Mouse (Mus musculus) CD4-positive, CD25-positive, alpha-beta regulatory T cell, adult 2 months (primary cell): ENCODE data around the gene Dusp23.

ENCODE experiments used
- DNase-seq: peaks from one replicate; pipeline ENCODE4 v3.0.0-alpha.2; 2012; ENCODE audit warnings: low read depth, low spot score

Dusp23 gene

DNA sequence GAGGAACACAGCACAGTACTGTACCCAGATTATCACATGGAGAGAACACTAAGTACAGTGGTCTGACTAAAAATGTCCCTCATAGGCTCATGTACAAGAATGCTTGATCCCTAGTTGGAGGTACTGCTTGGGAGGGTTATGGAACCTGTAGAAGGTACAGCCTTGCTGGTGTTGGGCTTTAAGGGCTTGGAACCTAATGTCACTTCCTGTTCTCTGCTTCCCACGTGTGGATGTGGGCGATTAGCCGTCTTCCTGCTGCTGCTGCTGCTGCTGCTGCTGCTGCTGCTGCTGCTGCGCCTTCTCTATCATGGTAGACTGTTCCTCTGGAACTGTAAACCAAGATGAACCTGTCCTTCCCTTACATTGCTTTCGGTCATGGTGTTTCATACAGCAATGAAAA lies 9.2 kb downstream of the Dusp23 start:
- DNase-seq = peak; percentile 33

- DNase-seq = peak; percentile 78
Observed at GRCm38 (mm10) chr1:172619235-172619634, 13.5 kb downstream of the Dusp23 start.

- DNase-seq = no peak
Observed at GRCm38 (mm10) chr1:172618141-172618540, 14.6 kb downstream of the Dusp23 start.

DNA sequence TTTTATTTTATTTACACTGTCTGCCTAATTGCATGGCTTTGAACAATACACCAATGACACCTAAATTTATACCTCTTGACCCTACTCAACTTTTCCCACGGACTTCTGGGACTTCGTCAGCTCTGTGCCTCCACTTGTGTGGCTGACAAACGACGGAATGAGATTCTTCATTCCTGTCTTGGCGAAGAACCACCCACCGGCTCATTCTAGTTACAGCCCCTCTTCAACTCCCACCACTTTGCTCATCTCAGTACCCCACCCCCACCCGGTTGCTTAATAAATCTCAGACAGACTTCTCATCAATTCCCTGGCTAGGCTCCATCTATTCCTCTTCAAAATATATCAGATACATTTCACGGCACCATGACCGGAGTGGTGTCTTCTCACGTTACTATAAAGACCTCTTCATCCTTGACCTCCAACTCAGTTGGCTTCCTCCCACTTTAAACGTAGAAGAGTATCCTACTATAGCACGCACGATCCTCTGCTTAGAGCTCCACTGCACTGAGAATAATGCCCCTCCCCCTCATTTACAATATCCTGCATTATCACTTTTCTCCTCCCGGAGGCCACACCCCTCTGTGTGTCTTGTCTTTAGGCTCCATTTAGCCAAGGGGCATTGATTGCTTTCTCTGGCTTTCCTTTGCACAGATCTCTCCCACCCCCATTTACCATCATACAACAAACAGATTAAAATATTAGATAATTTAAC lies 15.2 kb downstream of the Dusp23 start:
- DNase-seq = no peak

DNA sequence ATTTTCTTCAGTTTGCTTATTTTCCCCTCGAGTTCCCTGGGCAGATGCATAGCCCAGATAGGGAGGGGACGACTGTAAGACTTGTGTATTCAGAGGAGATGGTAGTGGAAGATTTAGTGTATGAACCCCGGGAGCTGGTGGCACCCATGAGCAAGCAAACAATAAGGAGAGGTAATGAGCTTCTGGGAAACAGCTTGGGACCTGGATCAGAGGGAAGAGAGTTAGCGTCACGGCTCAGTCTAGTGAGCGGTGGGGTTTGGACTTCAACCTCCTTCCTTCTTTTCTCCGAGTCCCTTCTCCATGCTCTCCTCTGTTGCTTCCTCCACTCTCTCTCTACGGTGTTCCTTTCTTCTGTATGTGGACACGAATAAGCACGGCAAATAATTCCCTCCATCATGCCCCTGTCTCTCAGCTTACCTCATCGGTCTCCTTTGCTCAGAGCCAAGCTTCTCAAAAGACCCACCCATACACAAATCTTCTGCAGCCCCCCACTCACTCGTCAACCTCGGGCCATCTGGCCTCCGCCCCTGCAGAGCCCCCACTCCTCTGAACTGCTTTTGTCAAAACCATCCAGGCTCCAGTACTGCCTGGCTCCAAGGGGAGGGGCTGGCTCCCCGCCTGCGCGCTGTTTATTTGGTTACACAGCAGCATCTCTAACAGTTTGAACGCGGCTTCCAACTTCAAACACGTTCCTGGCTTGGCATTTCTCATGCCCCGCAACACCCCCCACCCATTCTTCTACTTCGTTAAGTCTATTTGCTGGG lies 16.0 kb downstream of the Dusp23 start:
- DNase-seq = no peak

DNA sequence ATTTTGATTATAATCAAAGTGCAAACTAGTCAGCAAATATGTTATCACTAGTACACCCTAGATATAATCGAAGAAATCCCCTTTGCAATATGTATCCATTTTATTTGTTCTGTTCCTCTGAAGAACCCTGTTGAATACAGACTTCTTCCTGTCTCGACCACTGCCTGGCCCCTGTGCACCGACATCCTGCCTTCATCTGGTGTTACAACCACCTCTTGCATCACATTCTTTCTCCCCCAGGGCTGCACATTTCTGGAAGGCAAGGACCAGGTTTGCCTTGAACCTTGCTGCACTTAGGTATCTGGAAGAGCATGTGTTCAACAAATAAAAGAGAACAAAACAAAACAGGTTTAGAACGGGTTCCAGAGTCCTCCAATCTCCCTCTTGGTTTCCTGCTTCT lies 17.4 kb downstream of the Dusp23 start:
- DNase-seq = no peak

- no peak for DNase-seq
Observed at GRCm38 (mm10) chr1:172614654-172615053, 18.1 kb downstream of the Dusp23 start.

GRCm38 (mm10) chr1:172612745-172613144 lies 20.0 kb downstream of the Dusp23 start:
- DNase-seq = peak; percentile 37

GRCm38 (mm10) chr1:172611304-172611703 lies 21.5 kb downstream of the Dusp23 start:
- no peak for DNase-seq

GRCm38 (mm10) chr1:172602326-172602725 lies 30.4 kb downstream of the Dusp23 start, which contains the start of gene Fcrl6:
Gene Fcrl6 (minus strand): TSS chr1:172602551.
- no peak for DNase-seq

DNA sequence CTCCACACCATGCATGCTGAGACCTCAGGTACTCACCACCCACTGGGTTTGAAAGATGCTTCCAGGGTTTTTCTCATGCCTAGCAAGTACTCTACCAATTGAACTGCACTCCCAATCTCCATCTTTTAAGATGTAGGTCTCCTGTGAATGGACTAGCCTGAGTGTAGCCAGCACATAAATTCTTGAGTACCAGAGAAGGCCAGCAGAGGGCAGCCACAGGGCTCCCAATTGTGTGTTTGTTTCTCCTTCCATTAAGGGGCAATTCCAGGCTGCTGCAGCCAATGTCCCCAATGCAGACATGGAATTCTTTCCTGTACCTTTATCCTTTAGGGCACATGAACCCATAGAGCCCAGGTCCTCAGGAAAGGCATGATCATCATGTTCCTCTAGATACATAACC lies 38.3 kb downstream of the Dusp23 start:
- peak; percentile 44 for DNase-seq

GRCm38 (mm10) chr1:172593956-172594355 lies 38.8 kb downstream of the Dusp23 start:
- DNase-seq = no peak

- DNase-seq = no peak
Observed at GRCm38 (mm10) chr1:172593321-172593720, 39.4 kb downstream of the Dusp23 start.

- peak; percentile 5 for DNase-seq
Observed at GRCm38 (mm10) chr1:172590385-172590784, 42.4 kb downstream of the Dusp23 start, which contains the start of gene Slamf8. Gene Slamf8 (minus strand): TSS chr1:172590568.

DNA sequence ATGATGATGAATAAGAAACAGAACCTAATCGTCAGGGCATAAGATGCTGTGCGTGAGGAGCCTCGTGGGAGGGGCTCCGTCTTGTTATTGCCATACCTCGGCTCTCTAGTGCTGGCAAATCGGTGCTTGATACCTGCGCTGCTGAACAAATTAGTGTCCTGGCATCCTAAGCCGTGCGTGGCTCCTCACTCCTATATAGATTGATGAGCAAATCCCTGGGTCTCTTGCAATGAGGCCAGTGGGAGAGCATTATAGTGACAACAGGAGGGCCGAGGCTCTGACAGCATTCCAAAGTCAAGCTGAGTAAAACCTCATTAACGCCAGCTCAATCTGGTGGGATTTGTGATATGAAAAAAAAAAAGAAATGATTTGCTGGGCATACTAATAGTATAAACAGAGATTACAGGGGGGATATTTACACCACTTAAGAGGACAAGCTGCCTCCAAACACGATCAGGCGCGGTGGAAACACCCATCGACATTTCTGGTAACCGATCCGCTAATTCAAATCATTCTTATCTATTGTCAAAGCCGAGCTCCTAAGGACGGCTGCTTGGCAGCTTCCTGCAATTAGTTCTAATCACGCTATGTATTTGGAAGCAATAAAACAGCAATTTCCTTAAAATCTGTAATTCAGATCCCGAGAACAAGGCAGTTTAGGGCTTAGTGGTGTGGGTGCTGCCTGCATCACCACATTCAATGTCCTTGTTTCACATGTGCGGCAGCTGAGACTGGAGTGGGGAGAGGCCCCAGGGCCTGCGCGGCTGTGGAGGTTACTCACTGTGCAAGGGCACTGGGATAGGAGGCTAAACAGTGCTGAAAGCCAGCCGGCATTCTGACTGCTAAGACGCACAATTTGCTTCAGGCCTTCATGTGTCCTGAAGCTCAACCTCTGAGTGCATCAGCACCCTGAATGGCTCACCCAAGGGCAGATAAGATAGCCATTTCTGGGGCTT lies 46.9 kb downstream of the Dusp23 start:
- no peak for DNase-seq

DNA sequence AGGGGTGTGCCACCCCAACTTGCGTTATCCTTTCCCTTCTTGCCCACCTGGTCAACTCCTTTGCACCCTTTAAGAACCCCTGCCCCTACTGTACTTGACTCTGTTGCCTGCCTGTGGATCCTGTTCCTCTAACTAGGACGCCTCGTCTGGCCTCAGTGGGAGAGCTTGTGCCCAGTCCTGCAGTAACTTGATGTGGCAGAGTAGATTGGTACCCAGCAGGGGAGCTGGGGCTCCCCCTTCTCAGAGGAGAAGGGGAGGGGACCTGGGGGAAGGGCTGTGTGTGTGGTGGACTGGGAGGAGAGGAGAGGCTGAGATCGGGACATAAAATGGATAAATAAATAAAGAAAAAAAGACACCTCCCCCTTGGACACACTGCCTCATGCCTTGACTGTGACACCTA lies 47.7 kb downstream of the Dusp23 start:
- DNase-seq = no peak

DNA sequence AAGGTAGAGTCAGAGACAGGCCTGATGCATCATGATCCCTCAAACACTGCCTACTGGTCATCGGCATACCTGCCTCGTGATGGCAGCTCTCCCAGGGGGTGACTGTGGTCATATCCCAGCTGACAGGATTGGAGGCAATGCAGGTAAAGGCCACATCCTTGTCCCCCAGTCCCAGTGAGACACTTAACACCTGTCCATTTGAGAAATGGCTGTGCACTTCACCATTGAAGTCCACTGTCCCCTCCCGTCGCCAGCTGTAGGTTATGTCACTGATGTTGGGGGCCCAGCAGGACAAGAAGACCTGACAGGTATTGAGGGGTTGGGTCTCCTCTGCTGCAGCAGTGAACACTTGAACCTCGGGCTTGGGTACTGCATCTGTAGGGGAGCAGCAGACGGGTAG lies 48.5 kb downstream of the Dusp23 start:
- DNase-seq = no peak

DNA sequence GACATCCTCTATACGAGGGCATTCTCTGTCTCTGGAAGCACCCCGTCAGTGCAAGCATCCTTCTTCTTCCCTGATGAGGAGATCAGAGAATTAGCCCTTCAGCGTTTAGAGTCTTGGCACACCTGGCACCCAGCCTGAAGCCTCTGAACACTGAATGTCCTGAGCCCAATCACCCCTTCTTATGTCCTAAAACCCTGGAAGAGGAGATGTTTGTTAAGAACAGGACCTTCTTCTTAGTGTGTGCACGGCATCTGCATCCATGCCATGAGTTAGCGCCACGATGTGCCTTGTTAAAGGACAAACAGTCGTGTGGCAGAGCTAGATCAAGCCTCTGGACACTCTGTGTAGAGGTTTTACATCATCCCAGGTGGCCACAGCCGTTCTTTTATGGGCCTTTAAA lies 50.3 kb downstream of the Dusp23 start:
- no peak for DNase-seq
